Mouse (Mus musculus): ENCODE results near the gene Rab17. TPM values are rescaled to one million over a fixed set of nuclear protein-coding genes. Genes with fewer than 3 reads are reported as not detected.
A peak's percentile ranks its signal among the peaks of the same experiment; 100 is the strongest.

Gene Rab17
- 2.9 and 3.0 TPM in 2 replicates for polyA plus RNA-seq (2015; fragmentation: Nextera tagmentation; extraction: Ambion mirVana)

GRCm38 (mm10) chr1:90969347-90969784 lies at the start of gene Rab17:
Gene Rab17, minus strand, starts transcription at chr1:90969661.
- H3K4me1 ChIP-seq (replicated peaks), result peaks cover 52% of the 10 kb centered on the region
- ATAC-seq (replicated peaks; ENCODE audit: insufficient number of reproducible peaks, insufficient read depth, low FRiP score, low read depth), result no peak

GRCm38 (mm10) chr1:91017111-91017758 lies 47.8 kb upstream of the Rab17 start:
- Histone ChIP-seq H3K4me2 (peak overlapping the region; percentile 51), H3K9ac (peak overlapping the region; percentile 51), H3K27me3 (no peaks in the 10 kb centered on the region), H3K36me3 (peaks cover 9% of the 10 kb centered on the region), H3K9me3 (replicated peaks) (no peaks in the 10 kb centered on the region), H3K27ac (peak overlapping the region; percentile 98), H3K4me3 (peak overlapping the region; percentile 19), H3K4me1 (replicated peaks) (peaks cover 68% of the 10 kb centered on the region)
- peak; percentile 56; the same call in 1 of the 2 replicates for ATAC-seq (replicated peaks; ENCODE audit: insufficient number of reproducible peaks, insufficient read depth, low FRiP score, low read depth)
- whole genome bisulfite sequencing, result 7% methylated on average over 20 of the region's 20 CpGs

More at GRCm38 (mm10) chr1:90969347-90969784, at the start of gene Rab17:
- 37% methylated on average over 9 of the region's 9 CpGs for WGBS
- H3K9ac ChIP-seq, result peak within 1 kb of the TSS; percentile 29; the same call in 1 of the 2 replicates
- 0 out of 2 replicates have a peak within 1 kb of the TSS, but pooled peaks have one; percentile 13 for H3K27ac ChIP-seq
- H3K36me3 ChIP-seq, result no peaks in the 10 kb centered on the region
- H3K4me3 ChIP-seq, result 0 out of 2 replicates have a peak within 1 kb of the TSS, but pooled peaks have one; percentile 16
- H3K9me3 ChIP-seq (replicated peaks), result no peaks in the 10 kb centered on the region
- H3K4me2 ChIP-seq, result peak within 1 kb of the TSS; percentile 44
- H3K27me3 ChIP-seq, result no peaks in the 10 kb centered on the region

GRCm38 (mm10) chr1:91015571-91015970 lies 46.1 kb upstream of the Rab17 start:
- peaks cover 79% of the 10 kb centered on the region for H3K4me1 ChIP-seq (replicated peaks)
- H3K9me3 ChIP-seq (replicated peaks), result no peaks in the 10 kb centered on the region
- H3K27me3 ChIP-seq, result no peaks in the 10 kb centered on the region
- H3K4me2 ChIP-seq, result peak overlapping the region; percentile 23; the same call in 1 of the 2 replicates
- no peak overlapping the region for H3K9ac ChIP-seq
- peak; percentile 80 for ATAC-seq (replicated peaks; ENCODE audit: insufficient number of reproducible peaks, insufficient read depth, low FRiP score, low read depth)
- 43% methylated on average over 7 of the region's 7 CpGs for WGBS
- H3K36me3 ChIP-seq, result peaks cover 2% of the 10 kb centered on the region
- H3K27ac ChIP-seq, result peak overlapping the region; percentile 98
- no peak overlapping the region for H3K4me3 ChIP-seq

DNA sequence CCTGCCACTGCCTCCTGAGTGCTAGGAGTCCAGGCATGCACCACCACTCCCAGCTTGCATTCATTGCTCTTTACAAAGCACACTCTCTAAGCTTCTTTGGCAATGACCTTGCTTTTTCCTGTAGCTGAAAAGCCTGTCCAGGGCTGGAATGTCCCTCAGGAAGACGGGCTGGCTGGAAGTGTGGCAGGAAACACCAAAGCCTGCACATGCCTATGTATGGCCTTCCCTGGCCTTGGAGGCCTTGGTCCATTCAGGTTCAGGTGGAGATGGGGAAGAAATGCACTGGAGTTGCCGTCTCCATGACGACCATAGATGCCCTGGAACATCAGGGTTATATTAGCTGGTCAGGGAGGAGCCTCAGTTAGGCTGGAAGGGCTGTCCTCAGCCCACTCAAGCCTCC lies 44.3 kb upstream of the Rab17 start:
- Histone ChIP-seq H3K9ac (peak overlapping the region; percentile 3), H3K27me3 (no peaks in the 10 kb centered on the region), H3K4me2 (no peak overlapping the region), H3K27ac (peak overlapping the region; percentile 98), H3K4me3 (no peak overlapping the region), H3K36me3 (no peaks in the 10 kb centered on the region), H3K9me3 (replicated peaks) (no peaks in the 10 kb centered on the region), H3K4me1 (replicated peaks) (peaks cover 90% of the 10 kb centered on the region)
- 43% methylated on average over 3 of the region's 3 CpGs for WGBS
- ATAC-seq (replicated peaks; ENCODE audit: insufficient number of reproducible peaks, insufficient read depth, low FRiP score, low read depth), result 0 out of 2 replicates have a peak, but pooled peaks have one; percentile 15

- ATAC-seq (replicated peaks; ENCODE audit: insufficient number of reproducible peaks, insufficient read depth, low FRiP score, low read depth), result no peak
- Histone ChIP-seq H3K9me3 (replicated peaks) (no peaks in the 10 kb centered on the region), H3K9ac (no peak overlapping the region), H3K4me1 (replicated peaks) (peaks cover 82% of the 10 kb centered on the region), H3K4me3 (no peak overlapping the region), H3K4me2 (no peak overlapping the region), H3K27me3 (no peaks in the 10 kb centered on the region), H3K27ac (peak overlapping the region; percentile 98), H3K36me3 (no peaks in the 10 kb centered on the region)
- WGBS, result 70% methylated on average over 3 of the region's 3 CpGs
Observed at GRCm38 (mm10) chr1:91011336-91011735, 41.9 kb upstream of the Rab17 start.

- H3K9me3 ChIP-seq (replicated peaks), result no peaks in the 10 kb centered on the region
- WGBS, result 58% methylated on average over 2 of the region's 2 CpGs
- no peaks in the 10 kb centered on the region for H3K27me3 ChIP-seq
- peak overlapping the region; percentile 98 for H3K27ac ChIP-seq
- H3K4me3 ChIP-seq, result no peak overlapping the region
- no peak overlapping the region for H3K9ac ChIP-seq
- H3K36me3 ChIP-seq, result no peaks in the 10 kb centered on the region
- H3K4me2 ChIP-seq, result no peak overlapping the region
- H3K4me1 ChIP-seq (replicated peaks), result peaks cover 86% of the 10 kb centered on the region
- no peak for ATAC-seq (replicated peaks; ENCODE audit: insufficient number of reproducible peaks, insufficient read depth, low FRiP score, low read depth)
Observed at GRCm38 (mm10) chr1:91010716-91011115, 41.3 kb upstream of the Rab17 start.

DNA sequence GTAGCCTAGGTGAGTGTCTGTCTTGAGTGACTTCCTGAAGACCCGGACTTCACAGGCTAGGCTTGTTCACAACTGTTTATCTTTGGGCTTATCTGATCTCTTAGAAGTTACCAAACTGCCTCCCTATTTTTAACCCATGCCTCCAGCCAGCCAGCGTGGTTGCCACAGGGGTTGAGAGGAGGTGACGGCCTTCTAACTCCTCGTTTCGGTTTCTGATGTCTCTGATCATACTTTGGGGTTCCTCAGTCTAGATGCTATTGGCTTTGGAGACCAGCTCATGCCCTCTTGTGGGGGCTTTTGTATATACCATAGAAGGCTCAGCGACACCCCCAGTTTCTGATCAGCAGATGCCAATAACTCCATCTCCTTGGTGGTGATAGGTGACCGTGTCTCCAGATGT lies 40.8 kb upstream of the Rab17 start:
- peaks cover 85% of the 10 kb centered on the region for H3K4me1 ChIP-seq (replicated peaks)
- H3K27ac ChIP-seq, result peak overlapping the region; percentile 98
- 49% methylated on average over 7 of the region's 7 CpGs for WGBS
- no peaks in the 10 kb centered on the region for H3K27me3 ChIP-seq
- no peak overlapping the region for H3K9ac ChIP-seq
- H3K4me3 ChIP-seq, result no peak overlapping the region
- ATAC-seq (replicated peaks; ENCODE audit: insufficient number of reproducible peaks, insufficient read depth, low FRiP score, low read depth), result no peak
- no peaks in the 10 kb centered on the region for H3K9me3 ChIP-seq (replicated peaks)
- no peaks in the 10 kb centered on the region for H3K36me3 ChIP-seq
- H3K4me2 ChIP-seq, result no peak overlapping the region

DNA sequence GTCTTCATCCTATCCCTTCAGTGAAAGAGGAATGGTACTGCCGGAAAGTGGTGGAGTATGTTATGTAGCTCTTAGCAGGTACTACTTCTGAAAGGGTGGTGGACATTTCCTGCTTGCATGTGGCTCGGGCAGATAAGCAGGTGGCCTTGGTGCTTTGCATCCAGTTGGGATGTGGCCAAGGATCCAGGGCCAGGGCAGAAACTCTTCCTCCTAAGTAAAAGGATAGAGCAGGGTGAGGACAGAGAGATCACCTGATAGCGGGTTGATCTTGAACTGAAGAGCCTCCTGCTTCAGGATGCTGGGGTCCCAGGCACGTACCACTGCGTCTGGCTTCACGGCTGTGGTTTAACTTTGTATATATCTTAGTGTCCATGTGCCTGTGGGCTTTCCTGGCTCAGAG lies 39.8 kb upstream of the Rab17 start:
- Histone ChIP-seq H3K9ac (0 out of 2 replicates have a peak overlapping the region, but pooled peaks have one; percentile 24), H3K4me2 (peak overlapping the region; percentile 0; the same call in 1 of the 2 replicates)
- whole genome bisulfite sequencing, result 63% methylated on average over 6 of the region's 6 CpGs

GRCm38 (mm10) chr1:91008746-91009145 lies 39.3 kb upstream of the Rab17 start:
- WGBS, result 68% methylated on average over 9 of the region's 9 CpGs
- Histone ChIP-seq H3K27ac (peak overlapping the region; percentile 98), H3K9ac (no peak overlapping the region), H3K4me1 (replicated peaks) (peaks cover 81% of the 10 kb centered on the region), H3K9me3 (replicated peaks) (no peaks in the 10 kb centered on the region), H3K36me3 (no peaks in the 10 kb centered on the region), H3K4me3 (no peak overlapping the region), H3K4me2 (0 out of 2 replicates have a peak overlapping the region, but pooled peaks have one; percentile 0), H3K27me3 (no peaks in the 10 kb centered on the region)
- no peak for ATAC-seq (replicated peaks; ENCODE audit: insufficient number of reproducible peaks, insufficient read depth, low FRiP score, low read depth)

More for the DNA sequence above, 39.8 kb upstream of the Rab17 start:
- Histone ChIP-seq H3K36me3 (no peaks in the 10 kb centered on the region), H3K4me1 (replicated peaks) (peaks cover 81% of the 10 kb centered on the region), H3K27me3 (no peaks in the 10 kb centered on the region), H3K27ac (peak overlapping the region; percentile 98), H3K9me3 (replicated peaks) (no peaks in the 10 kb centered on the region), H3K4me3 (no peak overlapping the region)
- ATAC-seq (replicated peaks; ENCODE audit: insufficient number of reproducible peaks, insufficient read depth, low FRiP score, low read depth), result no peak

DNA sequence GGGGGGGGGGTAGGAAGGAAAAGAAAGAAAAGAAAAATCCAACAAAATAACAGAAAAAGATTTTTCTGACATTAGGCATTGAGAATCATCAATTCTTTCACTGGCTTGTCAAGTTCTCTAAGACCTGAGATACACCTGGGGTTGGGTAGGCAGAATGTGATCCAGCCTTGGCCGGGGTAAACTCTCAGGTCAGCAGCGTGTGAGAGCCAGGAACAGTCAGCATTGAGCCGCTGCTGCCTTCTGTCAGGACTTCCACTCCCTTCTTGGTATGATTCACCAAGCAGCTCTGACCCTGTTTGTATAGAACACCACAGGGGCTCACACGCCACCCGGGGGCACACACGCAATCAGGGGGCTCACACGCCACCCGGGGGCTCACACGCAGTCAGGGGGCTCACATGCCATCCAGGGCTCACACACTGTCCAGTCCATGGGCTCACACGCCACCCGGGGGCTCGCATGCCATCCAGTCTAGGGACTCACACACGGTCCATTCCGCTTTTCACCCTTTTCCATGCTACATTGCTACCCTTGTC lies 38.8 kb upstream of the Rab17 start:
- no peak overlapping the region for H3K9ac ChIP-seq
- peaks cover 81% of the 10 kb centered on the region for H3K4me1 ChIP-seq (replicated peaks)
- H3K36me3 ChIP-seq, result no peaks in the 10 kb centered on the region
- peak overlapping the region; percentile 98 for H3K27ac ChIP-seq
- WGBS, result 83% methylated on average over 14 of the region's 14 CpGs
- no peak overlapping the region for H3K4me3 ChIP-seq
- H3K4me2 ChIP-seq, result no peak overlapping the region
- H3K27me3 ChIP-seq, result no peaks in the 10 kb centered on the region
- no peaks in the 10 kb centered on the region for H3K9me3 ChIP-seq (replicated peaks)
- ATAC-seq (replicated peaks; ENCODE audit: insufficient number of reproducible peaks, insufficient read depth, low FRiP score, low read depth), result no peak

DNA sequence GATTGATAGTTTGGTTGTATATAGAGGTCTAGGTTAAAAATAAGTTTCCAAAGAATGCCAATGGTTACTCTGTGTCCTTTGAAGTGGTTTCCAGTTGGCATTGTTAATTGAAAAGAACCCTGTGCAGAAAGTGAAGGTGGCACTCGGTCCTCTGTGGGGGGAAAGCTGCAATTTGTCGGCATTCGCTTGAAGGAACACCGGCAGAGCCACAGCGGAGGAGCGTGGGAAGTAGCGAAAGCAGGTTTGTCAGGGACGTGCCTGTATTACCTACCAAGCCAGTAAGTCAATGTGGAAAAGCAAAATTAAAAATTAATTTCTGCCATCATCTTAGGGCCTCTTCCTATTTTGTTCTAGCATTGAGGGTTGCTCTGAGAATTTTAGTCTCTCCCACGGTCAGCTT lies 37.2 kb upstream of the Rab17 start:
- Histone ChIP-seq H3K4me1 (replicated peaks) (peaks cover 81% of the 10 kb centered on the region), H3K9me3 (replicated peaks) (no peaks in the 10 kb centered on the region), H3K4me2 (no peak overlapping the region), H3K27me3 (no peaks in the 10 kb centered on the region), H3K9ac (no peak overlapping the region), H3K36me3 (no peaks in the 10 kb centered on the region), H3K4me3 (no peak overlapping the region), H3K27ac (peak overlapping the region; percentile 50; the same call in 1 of the 2 replicates)
- ATAC-seq (replicated peaks; ENCODE audit: insufficient number of reproducible peaks, insufficient read depth, low FRiP score, low read depth), result no peak
- 73% methylated on average over 9 of the region's 9 CpGs for WGBS
